Mouse (Mus musculus) midbrain, embryonic 10.5 days (tissue): Measurements from ENCODE around the gene Agxt2. TPM values are rescaled to one million over a fixed set of nuclear protein-coding genes. Genes with fewer than 3 reads are reported as not detected.

ENCODE experiments used
- DNase-seq: peaks from one replicate; pipeline ENCODE4 v3.0.0-alpha.2; 2017; ENCODE audit warnings: low spot score
- H3K27ac ChIP-seq: fragments of 300-500 bp; sonication (generic); replicated peaks from 2 replicates; pipeline ENCODE4 v1.5.1; 2016; ENCODE audit warnings: mild to moderate bottlenecking
- H3K27me3 ChIP-seq: fragments of 300-500 bp; sonication (generic); 2 replicates; pipeline ENCODE4 v1.6.1; 2016; ENCODE audit warnings: low read depth, mild to moderate bottlenecking; ENCODE audit not compliant: poor library complexity, severe bottlenecking
- H3K36me3 ChIP-seq: fragments of 300-500 bp; sonication (generic); 2 replicates; pipeline ENCODE4 v1.6.1; 2016; ENCODE audit warnings: mild to moderate bottlenecking, moderate library complexity
- H3K4me1 ChIP-seq: fragments of 300-500 bp; sonication (generic); 2 replicates; pipeline ENCODE4 v1.6.1; 2016
- H3K4me3 ChIP-seq: fragments of 300-500 bp; sonication (generic); 2 replicates; pipeline ENCODE4 v1.5.1; 2016; ENCODE audit warnings: mild to moderate bottlenecking, moderate library complexity
- H3K9me3 ChIP-seq: fragments of 300-500 bp; sonication (generic); replicated peaks from 2 replicates; pipeline ENCODE4 v1.6.1; 2016; ENCODE audit warnings: mild to moderate bottlenecking
- WGBS: fragments of 180-500 bp; shearing (Covaris S2); methylation state at CpG from one replicate; pipeline ENCODE4 v1.1.7; 2016; 5-methylcytosine and 5-hydroxymethylcytosine counted together
- polyA plus RNA-seq: library from polyadenylated mRNA; unstranded; fragments of >200 nt; fragmentation: Nextera tagmentation; extraction: Ambion mirVana; gene quantifications from 2 replicates; pipeline ENCODE4 v1.2.1, GENCODE M21; 2016

Gene Agxt2
- polyA plus RNA-seq, 1 experiment from 2014 or later, result not detected

GRCm38 (mm10) chr15:10387263-10387662 lies 28.9 kb downstream of the Agxt2 start:
- no peaks in the 10 kb centered on the region for H3K9me3 ChIP-seq
- 78% methylated on average over 2 of the region's 2 CpGs for WGBS
- H3K36me3 ChIP-seq, result no peaks in the 10 kb centered on the region
- H3K4me1 ChIP-seq, result no peaks in the 10 kb centered on the region
- no peaks in the 10 kb centered on the region for H3K27me3 ChIP-seq
- H3K27ac ChIP-seq, result no peak overlapping the region
- DNase-seq, result no peak
- H3K4me3 ChIP-seq, result no peak overlapping the region

GRCm38 (mm10) chr15:10399795-10400194 lies 41.5 kb downstream of the Agxt2 start:
- no peak for DNase-seq
- 72% methylated on average over 2 of the region's 2 CpGs for WGBS

GRCm38 (mm10) chr15:10400415-10400814 lies 42.1 kb downstream of the Agxt2 start:
- Histone ChIP-seq H3K27me3 (no peaks in the 10 kb centered on the region), H3K4me3 (no peak overlapping the region), H3K36me3 (no peaks in the 10 kb centered on the region), H3K4me1 (no peaks in the 10 kb centered on the region), H3K27ac (no peak overlapping the region), H3K9me3 (no peaks in the 10 kb centered on the region; the same call in 1 of the 2 replicates)
- WGBS, result 68% methylated on average over 3 of the region's 3 CpGs
- DNase-seq, result no peak

More at GRCm38 (mm10) chr15:10399795-10400194, 41.5 kb downstream of the Agxt2 start:
- H3K27ac ChIP-seq, result no peak overlapping the region
- no peaks in the 10 kb centered on the region for H3K36me3 ChIP-seq
- no peaks in the 10 kb centered on the region; the same call in 1 of the 2 replicates for H3K9me3 ChIP-seq
- H3K27me3 ChIP-seq, result no peaks in the 10 kb centered on the region
- no peak overlapping the region for H3K4me3 ChIP-seq
- no peaks in the 10 kb centered on the region for H3K4me1 ChIP-seq

DNA sequence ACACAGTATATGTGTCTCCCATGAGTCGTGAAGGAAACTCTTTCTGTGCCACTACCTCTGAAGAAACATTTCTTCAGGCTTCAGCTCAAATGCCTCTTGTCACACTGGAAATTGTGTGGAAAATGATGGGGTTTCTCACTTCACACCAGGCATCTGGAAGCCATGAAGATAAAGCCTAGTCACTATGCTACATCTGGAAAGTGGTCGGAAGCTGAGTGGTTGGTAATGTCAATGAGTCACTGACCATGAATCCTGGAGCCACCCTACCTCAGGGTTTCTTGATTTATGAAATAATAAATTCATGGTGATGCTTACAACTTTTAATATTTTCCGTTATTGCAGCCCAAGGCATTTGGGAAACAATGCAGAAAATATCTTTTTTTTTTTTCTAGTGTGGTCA lies 51.5 kb downstream of the Agxt2 start:
- H3K4me1 ChIP-seq, result no peaks in the 10 kb centered on the region
- no peak overlapping the region for H3K27ac ChIP-seq
- H3K4me3 ChIP-seq, result no peak overlapping the region
- WGBS, result 86% methylated on average over 3 of the region's 3 CpGs
- no peak for DNase-seq
- H3K9me3 ChIP-seq, result no peaks in the 10 kb centered on the region
- H3K27me3 ChIP-seq, result no peaks in the 10 kb centered on the region
- H3K36me3 ChIP-seq, result no peaks in the 10 kb centered on the region

DNA sequence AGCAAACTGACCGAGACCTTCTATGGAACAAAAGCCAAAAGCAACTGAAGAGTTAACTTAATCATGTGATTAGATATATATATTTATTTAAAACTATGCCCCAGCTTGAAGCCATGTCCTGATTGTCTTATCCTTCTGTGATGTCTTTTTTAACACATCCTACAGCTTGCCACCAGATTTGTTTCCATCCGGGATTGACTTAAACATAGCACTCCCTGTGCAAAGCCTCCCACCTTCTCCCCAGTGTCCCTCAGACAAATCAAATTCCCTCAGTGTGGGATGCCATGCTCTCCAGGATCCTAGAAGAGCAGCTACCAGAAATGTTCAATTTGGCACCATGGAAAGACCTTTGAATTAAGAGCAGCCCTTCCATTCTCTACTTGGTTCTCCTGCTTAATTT lies 52.5 kb downstream of the Agxt2 start:
- no peak for DNase-seq
- H3K36me3 ChIP-seq, result no peaks in the 10 kb centered on the region
- H3K4me1 ChIP-seq, result no peaks in the 10 kb centered on the region
- WGBS, result 90% methylated on average over 2 of the region's 2 CpGs
- H3K27me3 ChIP-seq, result no peaks in the 10 kb centered on the region
- no peaks in the 10 kb centered on the region for H3K9me3 ChIP-seq
- H3K27ac ChIP-seq, result no peak overlapping the region
- no peak overlapping the region for H3K4me3 ChIP-seq

- Histone ChIP-seq H3K27me3 (no peaks in the 10 kb centered on the region), H3K9me3 (no peaks in the 10 kb centered on the region), H3K4me3 (no peak overlapping the region), H3K36me3 (no peaks in the 10 kb centered on the region), H3K27ac (no peak overlapping the region), H3K4me1 (no peaks in the 10 kb centered on the region)
- WGBS, result 90% methylated on average over 6 of the region's 6 CpGs
- DNase-seq, result no peak
These were observed 55.3 kb downstream of the Agxt2 start for GRCm38 (mm10) chr15:10413656-10414055.

- Histone ChIP-seq H3K36me3 (no peaks in the 10 kb centered on the region), H3K4me1 (peaks cover 18% of the 10 kb centered on the region), H3K27ac (no peak overlapping the region), H3K4me3 (no peak overlapping the region), H3K9me3 (no peaks in the 10 kb centered on the region), H3K27me3 (no peaks in the 10 kb centered on the region)
- DNase-seq, result peak; percentile 37
- 20% methylated on average over 7 of the region's 7 CpGs for WGBS
These were observed 62.9 kb downstream of the Agxt2 start for GRCm38 (mm10) chr15:10421138-10421784.

DNA sequence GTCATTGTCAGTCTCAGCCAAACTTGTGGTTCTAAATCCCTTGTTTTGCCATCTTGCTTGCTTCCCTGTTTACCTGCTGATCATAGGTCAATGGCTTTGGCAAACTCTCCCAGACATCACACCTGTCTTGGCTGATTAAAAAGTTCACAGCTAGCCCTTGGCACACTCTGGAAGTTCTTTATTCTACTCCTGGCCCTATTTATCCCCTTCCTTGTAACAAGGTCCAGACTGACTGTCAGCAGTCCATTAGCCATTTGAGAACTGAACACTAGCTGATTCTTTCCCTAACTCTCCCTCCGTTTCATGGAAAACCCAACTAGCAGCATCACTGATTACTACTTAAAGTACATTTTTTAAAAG lies 63.4 kb downstream of the Agxt2 start:
- no peak for DNase-seq
- Histone ChIP-seq H3K27me3 (no peaks in the 10 kb centered on the region), H3K27ac (no peak overlapping the region), H3K4me3 (no peak overlapping the region), H3K4me1 (peaks cover 18% of the 10 kb centered on the region), H3K9me3 (no peaks in the 10 kb centered on the region), H3K36me3 (no peaks in the 10 kb centered on the region)
- WGBS, result 48% methylated on average over 1 of the region's 1 CpGs

- peaks cover 14% of the 10 kb centered on the region for H3K4me1 ChIP-seq
- H3K9me3 ChIP-seq, result no peaks in the 10 kb centered on the region
- H3K27me3 ChIP-seq, result no peaks in the 10 kb centered on the region
- 95% methylated on average over 6 of the region's 6 CpGs for WGBS
- no peak for DNase-seq
- no peaks in the 10 kb centered on the region for H3K36me3 ChIP-seq
- no peak overlapping the region for H3K27ac ChIP-seq
- no peak overlapping the region for H3K4me3 ChIP-seq
These were observed 67.8 kb downstream of the Agxt2 start for GRCm38 (mm10) chr15:10426124-10426523.

DNA sequence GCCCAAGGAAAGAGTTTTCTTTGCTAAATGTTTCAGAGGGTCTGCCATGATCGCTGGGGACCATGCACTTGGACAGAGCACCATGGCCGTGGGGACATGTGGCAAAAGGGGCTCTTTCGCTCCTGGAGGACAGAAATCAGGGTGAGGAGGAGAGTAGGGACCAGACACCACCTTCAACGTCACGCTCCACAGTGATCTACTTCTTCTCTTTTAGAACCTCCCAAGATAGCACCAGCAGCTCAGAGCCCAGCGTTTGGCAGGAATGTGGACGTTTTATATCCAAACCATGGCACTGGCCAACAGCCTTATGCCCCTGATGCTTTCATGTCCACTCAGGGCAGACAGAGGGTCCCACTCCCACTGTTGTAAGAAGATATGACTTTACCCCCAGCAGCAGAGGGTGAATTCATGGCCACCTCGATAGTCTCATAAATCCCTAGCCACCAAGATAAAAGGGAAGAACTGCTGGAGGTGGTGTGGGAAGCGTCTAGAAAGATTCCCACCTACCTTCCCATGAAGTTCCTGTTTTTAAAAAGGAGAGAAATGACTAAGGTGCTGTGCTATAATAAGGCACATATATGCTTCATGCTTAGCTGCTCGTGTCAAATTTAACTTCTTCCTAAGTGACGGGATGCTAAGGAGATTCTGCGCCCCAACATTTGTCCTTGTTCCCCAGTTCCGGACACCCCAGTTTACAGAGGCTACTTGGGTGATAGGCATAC lies 68.4 kb downstream of the Agxt2 start:
- H3K36me3 ChIP-seq, result no peaks in the 10 kb centered on the region
- DNase-seq, result no peak
- no peak overlapping the region for H3K4me3 ChIP-seq
- no peak overlapping the region for H3K27ac ChIP-seq
- no peaks in the 10 kb centered on the region for H3K9me3 ChIP-seq
- 92% methylated on average over 13 of the region's 13 CpGs for WGBS
- peaks cover 8% of the 10 kb centered on the region for H3K4me1 ChIP-seq
- H3K27me3 ChIP-seq, result no peaks in the 10 kb centered on the region

DNA sequence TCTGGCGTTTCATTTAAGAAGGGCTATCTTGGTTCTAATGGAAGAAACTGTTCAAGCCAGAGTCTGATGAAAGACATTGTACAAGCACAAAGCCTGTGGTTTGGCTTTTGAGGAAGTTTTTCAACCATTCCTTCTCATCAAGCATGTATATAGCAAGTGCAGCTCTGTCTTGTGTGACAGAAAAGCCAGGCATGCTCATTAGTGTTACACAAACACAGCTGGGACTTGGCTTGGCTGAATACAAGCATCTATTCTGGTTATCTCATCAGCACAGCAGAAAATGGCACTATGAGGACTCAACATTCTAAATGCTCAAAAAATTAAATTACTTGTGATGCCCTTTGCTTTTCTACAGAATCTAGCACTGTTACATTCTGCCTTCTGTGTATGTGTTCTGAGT lies 78.6 kb downstream of the Agxt2 start:
- no peaks in the 10 kb centered on the region for H3K27me3 ChIP-seq
- 79% methylated on average over 1 of the region's 1 CpGs for WGBS

DNA sequence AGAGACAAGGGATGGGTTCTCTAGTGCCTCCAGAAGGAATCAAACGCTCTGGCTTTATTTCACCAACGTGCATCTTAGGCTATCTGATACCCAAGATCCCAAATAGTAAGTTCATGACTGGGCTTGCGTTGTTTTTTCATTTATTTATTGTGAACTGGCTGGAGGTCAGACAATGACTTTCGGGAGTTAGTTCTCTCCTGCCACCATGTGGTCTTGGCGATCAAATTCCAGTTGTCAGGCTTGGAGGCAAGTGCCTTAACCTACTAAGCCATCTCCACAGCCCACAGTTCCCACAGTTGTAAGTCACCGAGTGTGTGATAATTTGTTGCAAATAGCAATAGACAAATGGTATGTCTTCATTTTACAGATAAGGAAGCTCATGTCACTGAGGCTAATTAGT lies 81.6 kb downstream of the Agxt2 start:
- no peaks in the 10 kb centered on the region for H3K4me1 ChIP-seq
- peaks cover 38% of the 10 kb centered on the region for H3K36me3 ChIP-seq
- no peak overlapping the region for H3K4me3 ChIP-seq
- 80% methylated on average over 6 of the region's 6 CpGs for WGBS
- no peaks in the 10 kb centered on the region for H3K9me3 ChIP-seq
- H3K27ac ChIP-seq, result no peak overlapping the region
- H3K27me3 ChIP-seq, result no peaks in the 10 kb centered on the region
- DNase-seq, result no peak

More for the DNA sequence above, 78.6 kb downstream of the Agxt2 start:
- Histone ChIP-seq H3K36me3 (peaks cover 17% of the 10 kb centered on the region), H3K4me3 (no peak overlapping the region), H3K4me1 (no peaks in the 10 kb centered on the region), H3K9me3 (no peaks in the 10 kb centered on the region), H3K27ac (no peak overlapping the region)
- no peak for DNase-seq

DNA sequence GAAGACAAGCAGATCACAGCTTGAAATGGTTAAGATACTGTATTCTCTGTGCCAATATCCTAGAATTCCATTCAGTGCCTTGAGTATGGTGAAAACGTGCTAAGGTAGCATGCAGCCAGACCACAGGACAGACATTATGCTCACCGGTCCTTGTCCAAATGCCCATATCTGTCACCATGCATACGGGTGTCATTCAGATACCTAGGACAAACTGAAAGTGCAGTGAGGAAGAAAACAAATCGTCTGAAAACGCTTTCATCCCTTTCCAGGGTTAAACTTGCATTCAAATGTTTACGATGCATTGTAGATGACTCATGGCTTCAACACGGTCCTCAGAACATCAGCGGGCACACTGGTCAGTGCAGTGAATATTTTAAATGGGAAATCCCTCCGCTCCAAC lies 83.2 kb downstream of the Agxt2 start:
- no peak for DNase-seq
- H3K4me1 ChIP-seq, result no peaks in the 10 kb centered on the region
- no peaks in the 10 kb centered on the region for H3K9me3 ChIP-seq
- no peaks in the 10 kb centered on the region for H3K27me3 ChIP-seq
- no peak overlapping the region for H3K4me3 ChIP-seq
- no peak overlapping the region for H3K27ac ChIP-seq
- peaks cover 53% of the 10 kb centered on the region for H3K36me3 ChIP-seq
- WGBS, result 93% methylated on average over 9 of the region's 9 CpGs
